Mouse (Mus musculus) cerebellum, adult 8-10 months (tissue): ENCODE data around the gene Zbtb44.
A peak's percentile ranks its signal among the peaks of the same experiment; 100 is the strongest.
"Not testable (repeated sequence)": the region's sequence is repeated elsewhere in the genome, so short reads cannot be mapped to it uniquely, and the experiment has no call there.

ENCODE experiments used
- DNase-seq: peaks from one replicate; pipeline ENCODE4 v3.0.0; 2022

Gene Zbtb44

GRCm38 (mm10) chr9:31030532-31031413, at the start of gene Zbtb44:
TSS of gene Zbtb44 (plus strand) at chr9:31030644.
- peak; percentile 72 for DNase-seq

GRCm38 (mm10) chr9:30985782-30986181, 44.7 kb upstream of the Zbtb44 start:
- DNase-seq = no peak

GRCm38 (mm10) chr9:30993106-30993505, 37.3 kb upstream of the Zbtb44 start:
- no peak for DNase-seq

DNA sequence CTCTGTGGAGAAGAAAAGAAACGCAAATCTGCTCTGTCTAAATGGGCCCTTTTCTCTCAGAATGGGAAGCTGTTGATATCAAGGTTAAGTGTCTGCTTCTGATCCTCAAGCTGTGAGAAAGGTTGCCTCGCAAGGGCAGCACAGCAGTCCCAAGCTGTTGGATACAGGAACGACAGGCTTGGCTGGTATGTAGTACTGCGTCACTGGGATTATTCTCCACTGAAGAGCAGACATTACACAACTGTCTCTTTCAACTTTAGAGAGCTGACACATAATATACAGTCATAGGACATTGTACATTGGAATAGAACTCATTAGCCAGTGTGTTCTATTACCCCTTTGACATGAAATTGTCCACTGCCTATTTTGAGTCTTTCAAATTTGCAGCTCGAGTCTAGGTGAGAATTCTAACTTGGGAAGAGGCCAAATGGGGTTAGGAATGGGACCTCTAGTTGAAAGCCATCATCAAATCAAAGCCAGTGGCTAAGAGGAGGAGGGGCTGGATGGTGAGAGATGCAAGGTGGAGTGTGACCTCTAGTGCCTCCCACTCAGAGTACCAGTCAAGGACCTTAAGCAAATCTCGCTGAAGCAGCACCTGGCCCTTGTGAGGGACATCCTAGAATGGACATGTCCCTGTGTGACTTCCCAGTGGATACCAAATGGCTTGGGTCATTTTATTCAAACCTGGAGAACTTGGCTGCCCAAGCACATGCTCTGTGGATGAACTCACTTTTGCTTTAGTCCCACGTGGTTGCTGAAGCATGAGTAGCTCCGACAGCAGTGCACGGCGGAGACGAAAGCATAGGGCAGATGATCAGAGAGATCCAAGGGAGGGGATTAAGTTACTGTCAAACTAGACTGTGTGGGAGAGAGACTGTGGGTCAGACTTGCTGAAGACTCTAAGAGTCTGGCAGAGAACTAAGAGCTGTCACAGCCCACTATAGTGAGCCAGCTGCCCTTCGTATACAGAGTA, 33.6 kb upstream of the Zbtb44 start:
- DNase-seq = no peak

DNA sequence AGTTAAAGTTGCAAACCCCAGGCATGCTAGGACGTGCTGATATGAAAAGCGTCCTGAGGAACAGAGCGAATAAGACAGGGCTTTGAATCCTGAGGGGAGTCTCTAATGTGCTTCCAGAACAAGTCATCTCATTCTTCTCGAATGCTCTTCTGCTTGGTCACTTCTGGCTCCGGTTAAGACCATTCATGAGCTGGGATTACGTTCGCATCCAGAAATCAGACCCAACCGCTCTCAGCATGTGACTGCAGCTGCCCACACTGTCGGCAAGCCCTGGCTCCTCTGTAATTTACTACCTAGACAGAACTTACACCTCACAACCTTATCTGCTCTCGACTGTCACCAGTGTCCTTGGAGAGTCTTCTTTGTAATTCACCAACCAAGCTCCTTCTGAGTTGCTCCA, 29.8 kb upstream of the Zbtb44 start:
- DNase-seq = no peak

DNA sequence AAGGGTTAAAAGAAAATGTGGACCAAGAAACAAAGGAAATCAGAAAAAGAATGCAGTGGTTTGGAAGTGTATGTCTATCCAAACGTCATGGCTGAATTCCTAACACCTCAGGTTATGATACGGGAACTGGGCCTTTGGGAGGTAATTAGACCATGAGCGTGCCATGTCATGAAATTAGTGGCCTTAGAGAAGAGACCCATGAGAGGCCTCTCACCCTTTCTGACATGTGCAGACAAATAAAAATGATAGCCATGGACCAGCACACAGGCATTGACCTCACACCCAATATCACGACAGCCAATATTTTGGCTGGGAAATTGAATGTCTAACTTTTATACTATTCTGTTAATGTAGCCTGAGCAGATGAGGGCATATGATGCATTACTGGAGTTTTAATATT, 27.9 kb upstream of the Zbtb44 start:
- DNase-seq = no peak

DNA sequence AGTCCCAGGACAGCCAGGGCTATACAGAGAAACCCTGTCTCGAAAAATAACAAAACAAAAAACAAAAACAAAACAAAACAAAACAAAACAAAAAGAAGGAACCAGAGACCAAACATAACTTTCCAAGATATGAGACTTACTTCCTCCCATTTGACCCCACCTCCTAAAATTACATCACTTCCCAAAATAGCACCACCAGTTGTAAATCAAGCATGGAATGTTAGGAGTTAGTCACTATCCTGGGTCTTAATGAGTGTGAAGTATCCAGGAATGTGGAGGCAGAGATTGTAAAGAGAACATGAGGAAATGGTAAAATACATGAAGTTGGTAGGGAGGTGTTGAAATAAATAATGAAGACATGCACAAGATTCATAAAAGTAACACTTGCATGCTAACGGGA, 21.1 kb upstream of the Zbtb44 start:
- DNase-seq = no peak

GRCm38 (mm10) chr9:31010040-31010439, 20.4 kb upstream of the Zbtb44 start:
- DNase-seq = no peak

DNA sequence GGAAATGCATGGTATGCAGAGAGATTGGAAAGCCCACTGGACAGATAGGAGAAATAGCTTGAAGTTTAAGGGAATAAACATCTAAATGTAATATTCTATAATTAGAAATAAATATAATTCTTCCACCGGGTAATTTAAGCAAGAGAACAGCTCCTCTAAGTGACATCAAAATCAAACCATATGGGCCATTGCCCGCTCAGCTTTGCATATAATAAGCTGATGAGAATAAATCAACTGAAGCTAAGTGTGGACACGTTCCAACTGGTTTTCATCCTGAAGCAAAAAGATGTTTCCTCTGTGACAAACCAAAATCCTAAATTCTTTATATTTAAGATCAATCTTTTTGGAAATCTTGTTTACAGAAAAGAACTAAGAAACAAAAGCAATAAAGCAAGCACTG, 19.7 kb upstream of the Zbtb44 start:
- DNase-seq = no peak

- no peak for DNase-seq
These were observed 18.9 kb upstream of the Zbtb44 start for GRCm38 (mm10) chr9:31011533-31011932.

- DNase-seq = no peak
These were observed 17.8 kb upstream of the Zbtb44 start for GRCm38 (mm10) chr9:31012674-31013073.

- DNase-seq = no peak
These were observed 17.0 kb upstream of the Zbtb44 start for GRCm38 (mm10) chr9:31013415-31013814.

DNA sequence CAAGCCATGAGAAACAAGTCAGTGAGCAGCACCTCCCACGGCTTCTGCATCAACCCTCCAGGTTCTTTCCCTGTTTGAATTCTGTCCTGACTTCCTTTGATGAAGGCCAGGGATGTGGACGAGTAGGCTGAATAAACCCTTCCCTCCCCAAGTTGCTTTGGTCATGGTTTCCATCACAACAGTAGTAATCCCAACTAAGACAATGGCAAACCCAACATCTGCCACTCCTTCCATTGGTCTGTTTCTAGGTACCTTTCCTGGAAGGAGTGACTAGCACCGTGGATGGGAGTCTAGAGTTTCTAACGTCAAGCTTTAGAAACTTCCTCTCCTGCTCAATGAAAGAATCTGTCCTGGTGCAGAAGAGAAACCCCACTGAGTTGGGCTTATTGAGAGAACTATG, 12.8 kb upstream of the Zbtb44 start:
- no peak for DNase-seq

DNA sequence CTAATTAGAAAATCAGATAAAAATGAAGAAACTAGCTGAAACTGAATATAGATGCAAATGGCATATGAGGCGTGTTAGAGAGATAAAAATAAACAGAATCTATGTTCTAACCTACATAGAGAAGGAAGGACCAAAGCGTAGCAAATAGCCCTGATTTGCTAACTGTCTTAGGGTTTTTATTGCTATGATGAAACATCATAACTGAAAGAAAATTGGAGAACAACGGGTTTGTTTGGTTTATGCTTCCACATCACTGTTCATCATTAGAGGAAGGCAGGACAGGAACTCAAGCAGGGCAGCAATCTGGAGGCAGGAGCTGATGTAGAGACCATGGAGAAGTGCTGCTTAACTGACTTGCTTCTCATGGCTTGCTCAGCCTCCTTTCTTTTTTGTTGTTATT, 12.3 kb upstream of the Zbtb44 start:
- no peak for DNase-seq

GRCm38 (mm10) chr9:31018705-31019104, 11.7 kb upstream of the Zbtb44 start:
- DNase-seq = no peak

- no peak for DNase-seq
These were observed 2.2 kb upstream of the Zbtb44 start for GRCm38 (mm10) chr9:31028251-31028650.

DNA sequence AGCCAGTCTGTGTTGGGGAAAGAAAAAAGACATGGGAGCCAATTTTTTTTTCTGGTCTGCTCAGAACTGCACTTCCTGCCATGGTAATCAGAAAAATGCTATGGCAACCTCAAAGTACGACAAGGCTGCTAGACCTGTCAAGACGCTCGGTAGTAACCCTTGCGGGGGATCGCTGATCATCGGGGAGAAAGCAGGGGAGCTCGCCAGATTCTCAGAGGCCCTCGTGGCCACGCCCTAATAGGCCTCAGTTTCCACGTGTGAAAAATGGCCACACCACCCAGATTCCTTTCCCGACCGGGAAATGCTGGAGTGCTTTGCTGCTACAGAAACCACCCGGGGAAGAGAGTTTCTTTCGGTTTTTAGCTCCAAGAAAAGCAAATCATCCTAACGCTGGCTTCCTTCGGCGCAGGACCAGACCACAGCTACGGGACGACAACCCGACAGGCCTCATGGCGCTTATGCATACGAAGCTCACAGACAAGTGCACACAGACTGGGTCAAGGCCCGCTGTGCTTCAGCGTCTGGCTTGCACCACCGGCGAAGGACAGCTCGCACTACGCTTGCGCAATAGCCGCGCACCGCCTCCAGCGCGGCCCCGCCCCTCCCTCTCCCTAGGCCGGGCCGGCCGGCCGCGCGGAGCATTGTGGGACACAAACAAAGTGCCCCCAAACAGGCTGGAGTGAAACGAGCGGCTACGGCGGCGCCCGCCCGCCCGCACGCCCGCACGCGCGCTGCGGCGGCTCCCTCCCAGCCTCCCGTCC, 513 bp upstream of the Zbtb44 start:
- DNase-seq = peak; percentile 95

DNA sequence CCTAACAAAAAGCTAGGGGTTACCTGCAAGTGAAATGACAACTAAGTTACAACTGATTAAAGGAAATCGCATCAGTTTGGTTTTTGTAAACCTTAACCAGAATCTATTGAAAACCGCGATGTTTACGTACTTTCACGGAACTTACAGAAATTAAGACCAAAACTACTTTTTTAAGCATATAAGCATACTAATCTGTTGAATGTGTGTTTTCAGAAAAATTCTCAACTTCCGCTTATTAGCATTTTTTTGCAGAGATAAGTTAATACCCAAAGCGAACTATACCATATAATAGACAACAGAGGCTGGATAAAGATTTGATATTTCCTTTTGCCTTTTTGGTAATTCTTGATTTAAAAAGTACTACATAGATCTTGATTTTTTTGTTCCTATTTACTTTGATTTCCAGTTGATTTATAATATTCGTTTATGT, 985 bp downstream of the Zbtb44 start:
- DNase-seq = no peak

DNA sequence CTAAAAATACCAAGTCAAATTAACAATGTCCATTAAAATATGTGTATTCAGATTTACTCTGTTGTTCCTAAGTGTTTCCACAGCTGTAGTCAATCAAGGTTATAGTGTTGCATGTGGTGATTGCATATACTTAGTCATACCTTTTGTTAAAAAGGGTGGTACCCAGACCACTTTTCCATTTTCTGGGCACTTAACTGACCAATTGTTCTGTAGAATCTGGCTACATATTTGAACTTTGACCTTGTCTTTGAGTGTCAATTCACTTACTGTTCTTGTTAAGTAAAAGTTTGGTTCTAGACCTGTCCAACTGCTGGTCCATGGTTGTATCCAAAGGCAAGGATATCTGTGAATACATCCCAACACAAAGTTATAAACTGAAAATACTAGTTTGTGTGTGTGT, 2.1 kb downstream of the Zbtb44 start:
- DNase-seq = no peak

- DNase-seq = no peak
These were observed 19.8 kb downstream of the Zbtb44 start for GRCm38 (mm10) chr9:31050208-31050607.

DNA sequence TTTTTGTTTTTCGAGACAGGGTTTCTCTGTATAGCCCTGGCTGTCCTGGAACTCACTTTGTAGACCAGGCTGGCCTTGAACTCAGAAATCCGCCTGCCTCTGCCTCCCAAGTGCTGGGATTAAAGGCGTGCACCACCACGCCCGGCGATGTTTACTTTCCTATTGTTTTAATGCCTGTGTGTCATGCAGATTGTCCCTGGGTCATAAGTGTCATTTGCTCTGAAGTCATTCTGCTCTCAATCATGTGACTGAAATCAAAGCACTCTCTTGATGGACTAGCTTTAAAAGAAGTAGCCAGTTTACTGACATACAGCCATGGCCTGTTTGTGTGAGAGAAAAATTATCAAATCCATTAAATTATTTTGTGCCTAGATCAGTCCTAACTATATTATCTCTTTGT, 21.1 kb downstream of the Zbtb44 start:
- DNase-seq = not testable (repeated sequence)

GRCm38 (mm10) chr9:31058723-31059122, 28.3 kb downstream of the Zbtb44 start:
- DNase-seq = no peak

DNA sequence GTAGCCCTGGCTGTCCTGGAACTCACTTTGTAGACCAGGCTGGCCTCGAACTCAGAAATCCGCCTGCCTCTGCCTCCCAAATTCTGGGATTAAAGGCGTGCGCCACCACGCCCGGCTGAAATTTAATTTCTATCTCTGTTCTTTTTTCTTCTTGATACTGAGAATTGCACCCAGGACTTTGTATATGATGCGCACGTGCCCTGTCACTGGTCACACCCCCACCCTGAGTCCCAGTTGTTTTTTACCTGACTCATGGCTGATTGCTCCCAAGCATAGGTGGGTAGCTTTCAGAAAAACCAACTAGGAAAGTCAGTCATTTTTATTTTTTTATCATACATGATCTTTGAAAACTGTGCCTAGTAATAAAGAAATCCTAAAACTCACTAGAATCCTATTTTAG, 40.3 kb downstream of the Zbtb44 start:
- DNase-seq = no peak
